Mouse (Mus musculus) heart, postnatal 0 days (tissue): Measurements from ENCODE around the gene Ptpn6. TPM values are rescaled to one million over a fixed set of nuclear protein-coding genes. Genes with fewer than 3 reads are reported as not detected.

Experiments used
- ATAC-seq: fragments of 200-750 bp; cut with Nextera tagmentation; 2 replicates; pipeline ENCODE4 v1.8.0; 2017; ENCODE audit warnings: low read depth, moderate number of reproducible peaks, moderate library complexity; ENCODE audit not compliant: insufficient read depth
- DNase-seq: peaks from one replicate; pipeline ENCODE4 v3.0.0-alpha.2; 2016; ENCODE audit warnings: low spot score
- H3K27ac ChIP-seq: fragments of 300-500 bp; sonication (generic); 2 replicates; pipeline ENCODE4 v1.5.1; 2014; ENCODE audit warnings: low read depth, mild to moderate bottlenecking
- H3K27me3 ChIP-seq: fragments of 300-500 bp; sonication (generic); 2 replicates; pipeline ENCODE4 v1.6.1; 2014; ENCODE audit warnings: low read length, mixed read lengths; ENCODE audit not compliant: control insufficient read depth, insufficient read depth
- H3K36me3 ChIP-seq: fragments of 300-500 bp; sonication (generic); replicated peaks from 2 replicates; pipeline ENCODE4 v1.6.1; 2014; ENCODE audit warnings: low read length, mixed read lengths; ENCODE audit not compliant: control insufficient read depth, insufficient read depth
- H3K4me1 ChIP-seq: fragments of 300-500 bp; sonication (generic); 2 replicates; pipeline ENCODE4 v1.6.1; 2014; ENCODE audit warnings: antibody characterized with exemption; ENCODE audit not compliant: control insufficient read depth, insufficient read depth
- H3K4me2 ChIP-seq: fragments of 300-500 bp; sonication (generic); 2 replicates; pipeline ENCODE4 v1.6.1; 2014; ENCODE audit warnings: low read depth, mild to moderate bottlenecking, low read length, moderate library complexity
- H3K4me3 ChIP-seq: fragments of 300-500 bp; sonication (generic); 2 replicates; pipeline ENCODE4 v1.5.1; 2014; ENCODE audit warnings: low read depth, low read length
- H3K9ac ChIP-seq: fragments of 300-500 bp; sonication (generic); replicated peaks from 2 replicates; pipeline ENCODE4 v1.6.1; 2014; ENCODE audit warnings: low read depth, low read length, mixed read lengths
- H3K9me3 ChIP-seq: fragments of 300-500 bp; sonication (generic); replicated peaks from 2 replicates; pipeline ENCODE4 v1.6.1; 2016; ENCODE audit warnings: low read length; ENCODE audit not compliant: control insufficient read depth
- CTCF ChIP-seq: IDR thresholded peaks from 2 replicates; pipeline ENCODE4 v1.5.1; 2016; ENCODE audit warnings: antibody characterized with exemption, control low read depth, low read depth
- EP300 ChIP-seq: IDR thresholded peaks from 2 replicates; pipeline ENCODE4 v1.6.1; 2016; ENCODE audit warnings: antibody characterized with exemption, low read depth
- WGBS: fragments of 180-500 bp; shearing (Covaris S2); extraction: QIAGEN DNeasy Blood & Tissue Kit; methylation state at CpG from one replicate; pipeline ENCODE4 v1.1.7; 2014; 5-methylcytosine and 5-hydroxymethylcytosine counted together
- polyA plus RNA-seq: library from polyadenylated mRNA; unstranded; fragments of >200 nt; fragmentation: Nextera tagmentation; extraction: Ambion mirVana; gene quantifications from 2 replicates; pipeline ENCODE4 v1.2.1, GENCODE M21; 2015
- total RNA-seq: library from RNA; depleted of rRNA; stranded (reverse); fragments of >200 nt; gene quantifications from 2 replicates; pipeline ENCODE4 v1.2.3, GENCODE M21; 2014; ENCODE audit warnings: low replicate concordance

The Ptpn6 gene
- total and polyA plus RNA-seq, 2 experiments from 2014 or later: 4.5 to 6.3 TPM

DNA sequence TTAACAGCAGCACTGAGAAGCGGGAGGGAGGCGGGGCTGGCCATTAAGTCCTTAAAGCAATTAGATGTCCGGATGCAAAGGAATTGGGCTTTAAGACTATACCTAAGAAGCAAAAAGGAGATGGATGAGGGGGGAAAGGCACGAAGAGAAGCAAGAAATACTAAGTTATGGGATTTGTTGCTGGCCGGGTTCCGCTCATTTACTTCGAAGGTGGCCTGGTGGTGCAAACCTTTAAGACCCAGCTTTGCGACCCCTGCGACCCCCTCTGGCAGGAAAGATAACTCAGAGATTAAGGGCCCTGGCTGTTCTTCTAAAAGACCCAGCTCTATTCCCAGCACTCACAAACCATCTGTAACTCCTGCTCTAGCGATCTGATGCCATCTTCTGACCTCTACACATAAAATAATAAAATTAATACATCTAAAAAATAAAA, 41.5 kb upstream of the Ptpn6 start:
- Histone ChIP-seq H3K9me3 (no peaks in the 10 kb centered on the region), H3K4me2 (peak overlapping the region; percentile 65), H3K4me1 (peaks cover 6% of the 10 kb centered on the region; the same call in 1 of the 2 replicates), H3K36me3 (no peaks in the 10 kb centered on the region), H3K9ac (no peak overlapping the region), H3K4me3 (peak overlapping the region; percentile 33), H3K27ac (no peak overlapping the region), H3K27me3 (0 out of 2 replicates have a peak, but pooled peaks cover 6% of the 10 kb centered on the region)
- ATAC-seq (no peak; the same call in 1 of the 2 replicates), DNase-seq (no peak)
- TF ChIP-seq EP300 (no peak), CTCF (no peak)
- WGBS: 8% methylated on average over 10 of the region's 10 CpGs

DNA sequence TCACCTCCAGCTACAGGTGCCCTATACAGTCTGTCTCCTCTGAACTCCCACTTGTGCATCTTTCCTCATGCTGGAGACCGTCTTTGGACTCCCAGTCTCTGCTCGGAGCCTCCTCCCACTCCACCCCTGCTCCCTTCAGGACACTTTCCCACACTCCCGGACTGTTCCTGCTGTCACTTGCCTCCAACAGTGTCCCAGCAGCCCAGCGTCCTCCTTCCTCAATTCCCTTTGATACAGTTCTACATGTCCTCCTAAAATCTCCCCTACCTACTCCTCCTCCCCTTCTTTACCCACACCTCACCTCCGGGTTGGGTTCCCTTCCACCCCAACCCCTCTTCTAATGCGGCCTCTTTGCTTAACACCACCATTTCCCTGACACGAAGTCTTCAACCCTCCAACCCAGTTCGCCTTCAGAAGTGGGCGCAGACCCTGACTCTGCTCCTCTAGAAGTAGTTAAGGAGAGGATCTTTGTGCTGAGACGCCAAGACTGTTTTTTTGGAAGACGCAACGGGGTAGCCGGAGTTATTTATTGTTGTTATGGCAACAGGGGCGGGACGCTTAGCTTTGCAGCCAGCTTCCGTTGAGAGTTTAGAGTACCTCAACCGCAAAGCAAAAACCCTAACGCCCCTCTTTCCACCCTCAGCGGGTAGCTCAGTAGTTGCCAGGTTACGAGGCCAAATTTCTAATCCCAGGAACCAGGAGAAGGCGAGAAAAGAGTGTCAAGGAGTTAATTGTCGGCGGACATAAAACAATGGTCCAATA, 40.9 kb upstream of the Ptpn6 start, which contains the start of gene Lrrc23:
Lrrc23 (minus strand) TSS at position 506 of the 762 bp plus-strand sequence.
- ATAC-seq (peak; percentile 39; the same call in 1 of the 2 replicates), DNase-seq (no peak)
- peaks cover 6% of the 10 kb centered on the region; the same call in 1 of the 2 replicates for H3K4me1 ChIP-seq
- H3K4me2 ChIP-seq: peak within 1 kb of the TSS; percentile 65
- no peak within 1 kb of the TSS for H3K27ac ChIP-seq
- H3K27me3 ChIP-seq: 0 out of 2 replicates have a peak, but pooled peaks cover 6% of the 10 kb centered on the region
- H3K36me3 ChIP-seq: no peaks in the 10 kb centered on the region
- 2% methylated on average over 23 of the region's 23 CpGs for whole genome bisulfite sequencing
- H3K9me3 ChIP-seq: no peaks in the 10 kb centered on the region
- H3K9ac ChIP-seq: no peak within 1 kb of the TSS
- peak within 1 kb of the TSS; percentile 33 for H3K4me3 ChIP-seq
- TF ChIP-seq EP300: no peak
- TF ChIP-seq CTCF: no peak

DNA sequence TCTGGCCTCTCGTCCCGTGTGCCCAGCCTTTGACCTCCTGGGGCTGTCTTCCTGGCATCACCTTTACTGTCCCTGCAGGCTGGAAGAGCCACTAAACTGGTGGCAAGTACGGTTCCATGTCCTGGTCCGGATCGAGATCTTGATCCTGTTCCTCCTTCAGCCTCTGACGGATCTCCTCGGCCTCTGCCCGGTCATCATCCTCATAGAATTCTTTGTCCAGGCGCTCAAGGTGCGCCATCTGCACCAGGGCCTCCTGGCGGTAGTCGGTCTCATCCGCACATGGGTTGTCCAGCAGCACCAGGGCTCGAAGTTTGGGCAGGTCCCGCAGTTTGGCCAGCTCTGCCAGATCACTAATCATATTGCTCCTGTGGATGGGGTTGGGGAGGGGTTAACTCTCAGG, 32.0 kb upstream of the Ptpn6 start:
- 82% methylated on average over 15 of the region's 15 CpGs for WGBS

DNA sequence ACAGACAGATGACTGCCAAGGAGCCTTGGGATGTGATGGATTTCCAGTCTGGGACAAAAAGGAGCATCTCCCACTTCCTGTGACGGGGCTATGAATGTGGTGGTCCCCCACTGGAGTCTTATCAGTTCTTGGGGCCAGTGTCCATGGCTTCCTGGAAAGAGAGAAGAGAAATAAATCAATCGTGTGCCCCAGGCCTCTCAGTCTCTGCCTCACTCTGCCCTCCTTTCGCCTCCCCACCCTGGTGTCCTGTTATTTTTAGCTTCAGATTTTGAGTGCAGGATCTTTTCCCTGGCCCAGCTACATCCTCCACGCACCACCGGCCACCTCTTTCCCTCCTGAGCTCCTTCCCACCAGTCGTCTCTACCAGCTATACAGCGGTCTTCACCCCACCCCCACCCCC, 31.5 kb upstream of the Ptpn6 start:
- Histone ChIP-seq H3K9ac (0 out of 2 replicates have a peak overlapping the region, but pooled peaks have one; percentile 37), H3K27ac (no peak overlapping the region), H3K9me3 (no peaks in the 10 kb centered on the region), H3K4me2 (peak overlapping the region; percentile 86), H3K4me3 (0 out of 2 replicates have a peak overlapping the region, but pooled peaks have one; percentile 50), H3K27me3 (0 out of 2 replicates have a peak, but pooled peaks cover 7% of the 10 kb centered on the region), H3K4me1 (peaks cover 7% of the 10 kb centered on the region; the same call in 1 of the 2 replicates), H3K36me3 (no peaks in the 10 kb centered on the region)
- no peak for DNase-seq
- TF ChIP-seq EP300: no peak
- no peak for TF ChIP-seq CTCF
- ATAC-seq: no peak
- WGBS: 26% methylated on average over 7 of the region's 7 CpGs

More for the DNA sequence above, 32.0 kb upstream of the Ptpn6 start:
- no peak overlapping the region for H3K4me2 ChIP-seq
- no peak overlapping the region for H3K9ac ChIP-seq
- H3K27ac ChIP-seq: no peak overlapping the region
- H3K4me1 ChIP-seq: peaks cover 7% of the 10 kb centered on the region; the same call in 1 of the 2 replicates
- no peak overlapping the region for H3K4me3 ChIP-seq
- TF ChIP-seq EP300: no peak
- no peak for TF ChIP-seq CTCF
- no peak for DNase-seq
- no peaks in the 10 kb centered on the region for H3K36me3 ChIP-seq
- H3K9me3 ChIP-seq: no peaks in the 10 kb centered on the region
- 0 out of 2 replicates have a peak, but pooled peaks cover 7% of the 10 kb centered on the region for H3K27me3 ChIP-seq
- no peak for ATAC-seq

DNA sequence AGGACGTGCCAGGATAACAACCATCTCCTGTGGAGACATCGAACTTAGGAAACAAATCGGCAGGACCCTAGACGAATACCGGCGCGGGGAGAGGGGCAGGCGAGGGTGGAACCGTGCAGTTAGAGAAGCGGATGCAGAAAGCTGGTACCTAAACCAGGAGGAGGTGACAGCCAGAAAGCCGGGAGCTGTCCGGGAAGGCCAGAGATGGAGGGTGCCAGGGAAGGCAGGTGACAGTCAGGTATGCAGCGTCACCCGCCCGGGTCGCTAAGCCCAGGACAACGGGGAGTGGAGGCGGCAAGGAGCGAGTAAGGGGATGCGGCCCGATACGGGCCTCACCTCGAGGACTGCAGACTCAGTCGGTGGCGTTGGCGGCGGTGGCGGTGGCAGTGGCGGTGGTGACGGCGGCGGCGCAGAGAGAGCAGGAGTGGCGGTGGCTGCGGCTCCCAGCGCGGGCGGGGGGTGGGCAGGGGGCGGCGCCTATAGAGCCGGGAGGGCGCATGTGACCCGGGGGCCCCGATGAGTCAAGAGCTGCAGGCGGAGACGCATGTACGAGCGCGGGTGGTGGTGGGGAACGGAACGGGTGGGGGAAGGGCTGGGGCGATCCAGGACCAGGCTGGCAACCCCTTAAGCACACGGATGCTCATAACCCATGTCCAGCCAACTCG, 30.7 kb upstream of the Ptpn6 start, which contains the start of gene Eno2:
Eno2 (minus strand) TSS at position 573 of the 665 bp plus-strand sequence.
- WGBS: 1% methylated on average over 43 of the region's 54 CpGs
- ATAC-seq (peak; percentile 83), DNase-seq (peak; percentile 38)
- peak within 1 kb of the TSS; percentile 37 for H3K9ac ChIP-seq
- TF ChIP-seq CTCF: no peak
- no peak for TF ChIP-seq EP300
- H3K27ac ChIP-seq: no peak within 1 kb of the TSS
- no peaks in the 10 kb centered on the region for H3K36me3 ChIP-seq
- peaks cover 7% of the 10 kb centered on the region; the same call in 1 of the 2 replicates for H3K4me1 ChIP-seq
- peak within 1 kb of the TSS; percentile 50 for H3K4me3 ChIP-seq
- H3K9me3 ChIP-seq: no peaks in the 10 kb centered on the region
- peak within 1 kb of the TSS; percentile 86 for H3K4me2 ChIP-seq
- H3K27me3 ChIP-seq: 0 out of 2 replicates have a peak, but pooled peaks cover 7% of the 10 kb centered on the region
